Comparison of ENCODE assay signal across 9 mouse cellular contexts in the genomic region with DNA sequence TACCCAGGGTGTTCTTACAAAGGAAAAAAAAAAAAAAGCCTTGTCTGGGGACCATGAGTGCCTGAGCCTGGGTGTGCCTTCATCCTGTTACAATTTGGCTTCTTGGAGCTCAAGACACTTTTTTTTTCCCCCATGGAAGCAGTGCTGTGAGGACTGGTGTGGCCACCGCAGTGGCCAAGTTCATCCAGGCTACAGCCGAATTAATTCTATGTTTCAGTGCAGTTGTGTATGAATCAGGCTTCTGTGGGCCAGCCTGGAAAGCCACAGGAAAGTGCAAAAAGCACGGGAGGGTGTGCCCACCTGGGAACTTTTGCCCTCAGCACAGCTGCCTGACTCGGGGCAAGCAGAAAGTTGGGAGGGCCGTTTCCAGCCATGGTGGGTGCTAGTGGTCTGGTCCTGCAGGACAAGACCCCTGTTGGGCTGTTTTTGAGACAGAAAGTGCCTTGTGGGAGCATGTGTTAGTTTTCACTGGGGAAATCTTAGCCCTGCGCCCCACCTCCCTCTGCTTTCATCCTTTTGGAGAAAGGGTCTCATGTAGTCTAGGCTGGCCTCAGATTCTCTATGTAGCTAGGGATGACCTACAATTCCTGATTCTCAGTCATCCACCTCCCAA. TPM values are rescaled to one million over a fixed set of nuclear protein-coding genes. Genes with fewer than 3 reads are reported as not detected.
DNase-seq lines count a peak whose midpoint lies in the region; ATAC-seq lines count a peak whose summit lies in the region.
"Had no signal": no experiment of that assay in that cellular context is flagged by ENCODE, and none has a peak within 500 bp of the region (broad histone marks: within the 10 kb centered on the region; RNA-seq: fewer than 3 reads in every experiment).

No protein-coding gene starts in this region.

- H3K36me3 ChIP-seq in embryonic facial prominence, embryonic 10.5 days (replicated peaks), result no peaks in the 10 kb centered on the region
- no peaks in the 10 kb centered on the region for H3K36me3 ChIP-seq in hindbrain, embryonic 12.5 days
- H3K36me3 ChIP-seq in midbrain, embryonic 11.5 days (ENCODE audit: control insufficient read depth, insufficient read depth, low read length), result no peaks in the 10 kb centered on the region

- peaks cover 3% of the 10 kb centered on the region; the same call in 1 of the 2 replicates for H3K9me3 ChIP-seq in embryonic facial prominence, embryonic 10.5 days
- no peaks in the 10 kb centered on the region for H3K9me3 ChIP-seq in hindbrain, embryonic 12.5 days (replicated peaks)
- H3K9me3 ChIP-seq in midbrain, embryonic 11.5 days (ENCODE audit: control insufficient read depth, low read length), result no peaks in the 10 kb centered on the region

- ATAC-seq in hindbrain, embryonic 12.5 days (ENCODE audit: low FRiP score), result no peak
- no peak for ATAC-seq in midbrain, embryonic 11.5 days (ENCODE audit: low FRiP score)

- intact Hi-C loops in gastrocnemius, postnatal 14 days (cut with DNase I; ENCODE audit: low total_unique reads), result no loop called here
- intact Hi-C loops in left cerebral cortex, postnatal 25 days (cut with DNase I), result loop anchor here (1.0 kb wide), 1 partner anchor 18 kb away; no protein-coding TSS in a partner anchor

- H3K4me1 ChIP-seq in embryonic facial prominence, embryonic 10.5 days, result peaks cover 59% of the 10 kb centered on the region
- H3K4me1 ChIP-seq in hindbrain, embryonic 12.5 days, result peaks cover 33% of the 10 kb centered on the region
- peaks cover 21% of the 10 kb centered on the region for H3K4me1 ChIP-seq in midbrain, embryonic 11.5 days (ENCODE audit: control insufficient read depth, insufficient read depth, low read length)

- peak; percentile 74 for DNase-seq in gastrocnemius, postnatal 25 days
- DNase-seq in gastrocnemius, postnatal 14 days, result no peak
- DNase-seq in embryonic facial prominence, embryonic 10.5 days (ENCODE audit: low spot score), result no peak
- peak; percentile 91 for DNase-seq in midbrain, embryonic 11.5 days (ENCODE audit: low spot score, missing footprints)
- no peak for DNase-seq in left cerebral cortex, adult 8-10 months (ENCODE audit: low spot score in 2 of 2)
- DNase-seq in left cerebral cortex, postnatal 25 days (ENCODE audit: low spot score in 2 of 2), result no peak
- DNase-seq in kidney, adult 8-10 months, result no peak

- WGBS in embryonic facial prominence, embryonic 10.5 days, result 24% methylated on average over 6 of the region's 6 CpGs
- 22% methylated on average over 6 of the region's 6 CpGs for WGBS in hindbrain, embryonic 12.5 days
- 31% methylated on average over 6 of the region's 6 CpGs for WGBS in midbrain, embryonic 11.5 days

- peak overlapping the region; percentile 80 for H3K9ac ChIP-seq in hindbrain, embryonic 12.5 days
- peak overlapping the region; percentile 86 for H3K9ac ChIP-seq in midbrain, embryonic 11.5 days (ENCODE audit: low read length)

- H3K27ac ChIP-seq in embryonic facial prominence, embryonic 10.5 days (replicated peaks), result peak overlapping the region; percentile 96
- H3K27ac ChIP-seq in hindbrain, embryonic 12.5 days, result peak overlapping the region; percentile 93
- peak overlapping the region; percentile 80; the same call in 1 of the 2 replicates for H3K27ac ChIP-seq in midbrain, embryonic 11.5 days (ENCODE audit: low read depth, low read length)

- peak overlapping the region; percentile 65 for H3K4me3 ChIP-seq in embryonic facial prominence, embryonic 10.5 days
- peak overlapping the region; percentile 48 for H3K4me3 ChIP-seq in hindbrain, embryonic 12.5 days
- H3K4me3 ChIP-seq in midbrain, embryonic 11.5 days (ENCODE audit: low read depth, low read length), result peak overlapping the region; percentile 42

- H3K27me3 ChIP-seq in embryonic facial prominence, embryonic 10.5 days (replicated peaks; ENCODE audit: low read depth, poor library complexity, severe bottlenecking), result peaks cover 4% of the 10 kb centered on the region; the same call in 1 of the 2 replicates
- no peaks in the 10 kb centered on the region for H3K27me3 ChIP-seq in hindbrain, embryonic 12.5 days
- no peaks in the 10 kb centered on the region for H3K27me3 ChIP-seq in midbrain, embryonic 11.5 days (ENCODE audit: control insufficient read depth, insufficient read depth, low read length)
- H3K27me3 ChIP-seq: CH12.LX had no signal

- H3K4me2 ChIP-seq in hindbrain, embryonic 12.5 days (replicated peaks), result peak overlapping the region; percentile 65
- H3K4me2 ChIP-seq in midbrain, embryonic 11.5 days, result peak overlapping the region; percentile 69

RNA-seq across cellular contexts. Expression of a gene that starts 18.9 kb away (rescaled TPM):
- 10 to 100 TPM in 1 of 2 experiments, 1 to 10 TPM in 1; 8.6 to 11.4 TPM for total RNA-seq in gastrocnemius, postnatal 25 days (2021)
- total RNA-seq in gastrocnemius, postnatal 14 days (2021), result 10 to 100 TPM; 15.4 to 70.6 TPM
- 35.9 and 42.0 TPM in 2 replicates for polyA plus RNA-seq in embryonic facial prominence, embryonic 10.5 days (2016; fragmentation: Nextera tagmentation; extraction: Ambion mirVana)
- polyA plus RNA-seq in hindbrain, embryonic 12.5 days (2016; fragmentation: Nextera tagmentation; extraction: Ambion mirVana), result 78.1 and 78.6 TPM in 2 replicates
- 4.1 and 4.5 TPM in 2 replicates for polyA plus RNA-seq in midbrain, embryonic 11.5 days (2014; fragmentation: Nextera tagmentation; extraction: Ambion mirVana)
- 10 to 100 TPM; 35.6 to 58.9 (median 44.0) TPM for total RNA-seq in left cerebral cortex, adult 8-10 months (2022)
- 10 to 100 TPM; 40.8 to 42.6 TPM for total RNA-seq in left cerebral cortex, postnatal 25 days (2021)

RNA-seq across cellular contexts. Expression of a gene that starts 32.0 kb away (rescaled TPM):
- total RNA-seq in gastrocnemius, postnatal 25 days (2021), result 10 to 100 TPM; 11.4 to 12.0 TPM
- 10 to 100 TPM; 11.2 to 13.2 TPM for total RNA-seq in gastrocnemius, postnatal 14 days (2021)
- polyA plus RNA-seq in embryonic facial prominence, embryonic 10.5 days (2016; fragmentation: Nextera tagmentation; extraction: Ambion mirVana), result 35.8 and 41.8 TPM in 2 replicates
- 36.3 and 38.0 TPM in 2 replicates for polyA plus RNA-seq in hindbrain, embryonic 12.5 days (2016; fragmentation: Nextera tagmentation; extraction: Ambion mirVana)
- polyA plus RNA-seq in midbrain, embryonic 11.5 days (2014; fragmentation: Nextera tagmentation; extraction: Ambion mirVana), result 42.5 and 43.6 TPM in 2 replicates
- 10 to 100 TPM; 16.5 to 20.1 (median 17.6) TPM for total RNA-seq in left cerebral cortex, adult 8-10 months (2022)
- total RNA-seq in left cerebral cortex, postnatal 25 days (2021), result 10 to 100 TPM; 15.1 to 15.5 TPM

RNA-seq across cellular contexts. Expression of a gene that starts 32.4 kb away (rescaled TPM):
- total RNA-seq in gastrocnemius, postnatal 25 days (2021), result 10 to 100 TPM; 40.7 to 40.9 TPM
- total RNA-seq in gastrocnemius, postnatal 14 days (2021), result 10 to 100 TPM; 35.6 to 47.3 TPM
- polyA plus RNA-seq in embryonic facial prominence, embryonic 10.5 days (2016; fragmentation: Nextera tagmentation; extraction: Ambion mirVana), result 104 and 109 TPM in 2 replicates
- polyA plus RNA-seq in hindbrain, embryonic 12.5 days (2016; fragmentation: Nextera tagmentation; extraction: Ambion mirVana), result 113 and 119 TPM in 2 replicates
- 87.2 and 98.5 TPM in 2 replicates for polyA plus RNA-seq in midbrain, embryonic 11.5 days (2014; fragmentation: Nextera tagmentation; extraction: Ambion mirVana)
- 10 to 100 TPM; 58.0 to 60.8 (median 60.2) TPM for total RNA-seq in left cerebral cortex, adult 8-10 months (2022)
- 10 to 100 TPM; 62.9 to 63.5 TPM for total RNA-seq in left cerebral cortex, postnatal 25 days (2021)

Comparison
In these comparisons a context has a peak if more than half of its experiments do, and no peak if none do; other contexts are left out.
1. DNase-seq: peak in gastrocnemius, postnatal 25 days (single experiment) and midbrain, embryonic 11.5 days (single experiment); none in gastrocnemius, postnatal 14 days (single experiment), embryonic facial prominence, embryonic 10.5 days (single experiment), left cerebral cortex, adult 8-10 months (0 of 2), left cerebral cortex, postnatal 25 days (0 of 2) and kidney, adult 8-10 months (0 of 2).
2. Peak in every context shown above with its lines, with median percentiles within 50 percentile points of each other: H3K27ac ChIP-seq and H3K4me3 ChIP-seq.